Mouse (Mus musculus) kidney, adult 2 months (tissue): ENCODE measurements around the gene Sohlh2.

Experiments
- CTCF ChIP-seq: fragments of 200-500 bp; conservative IDR thresholded peaks from 2 replicates; pipeline ENCODE4 v1.5.1; 2011; ENCODE audit warnings: low read depth, mild to moderate bottlenecking, control low read depth, low read length, moderate library complexity, mixed read lengths; ENCODE audit not compliant: insufficient read depth, insufficient read length
- POLR2A ChIP-seq: fragments of 200-500 bp; IDR thresholded peaks from one replicate; pipeline ENCODE4 v1.6.1; 2011; ENCODE audit warnings: low read depth, low read length, control low read depth

GRCm38 (mm10) chr3:55207665-55208064 is 25.8 kb downstream of the Sohlh2 start:
- TF ChIP-seq CTCF: no peak
- TF ChIP-seq POLR2A: no peak
